Mouse (Mus musculus) C2C12 (cell line): Measurements from ENCODE around the gene Hoxa7. TPM values are rescaled to one million over a fixed set of nuclear protein-coding genes. Genes with fewer than 3 reads are reported as not detected.

Experiments used
- H3K27me3 ChIP-seq: one replicate; pipeline ENCODE4 v1.6.1; 2011; ENCODE audit not compliant: control insufficient read depth, insufficient read depth, insufficient read length
- H3K36me3 ChIP-seq: one replicate; pipeline ENCODE4 v1.6.1; 2011; ENCODE audit not compliant: control insufficient read depth, insufficient read depth
- H3K4me3 ChIP-seq: one replicate; pipeline ENCODE4 v1.5.1; 2011; ENCODE audit warnings: mild to moderate bottlenecking, control low read depth; ENCODE audit not compliant: poor library complexity, insufficient read depth, severe bottlenecking
- H3K79me2 ChIP-seq: one replicate; pipeline ENCODE4 v1.6.1; 2011; ENCODE audit not compliant: control insufficient read depth, insufficient read depth
- H3K79me3 ChIP-seq: one replicate; pipeline ENCODE4 v1.6.1; 2011; ENCODE audit warnings: low read depth, control low read depth
- H3ac ChIP-seq: one replicate; pipeline ENCODE3; 2011; ENCODE audit warnings: low read depth; ENCODE audit not compliant: control insufficient read depth, insufficient read length
- CEBPB ChIP-seq: IDR thresholded peaks from one replicate; pipeline ENCODE4 v1.6.1; 2011; ENCODE audit warnings: low read depth, mild to moderate bottlenecking, control low read depth, moderate library complexity
- CTCF ChIP-seq: IDR thresholded peaks from one replicate; pipeline ENCODE4 v1.5.1; 2011; ENCODE audit not compliant: control insufficient read depth, insufficient read depth, insufficient read length
- FOSL1 ChIP-seq: IDR thresholded peaks from one replicate; pipeline ENCODE4 v1.8.0; 2011; ENCODE audit warnings: mild to moderate bottlenecking, low read length; ENCODE audit not compliant: poor library complexity, insufficient read depth, severe bottlenecking
- MAX ChIP-seq: IDR thresholded peaks from one replicate; pipeline ENCODE4 v1.6.1; 2011; ENCODE audit warnings: mild to moderate bottlenecking, control low read depth
- MYOD1 ChIP-seq: IDR thresholded peaks from one replicate; pipeline ENCODE4 v1.6.1; 2011; ENCODE audit warnings: low read depth; ENCODE audit not compliant: control insufficient read depth, insufficient read length
- MYOG ChIP-seq: IDR thresholded peaks from one replicate; pipeline ENCODE4 v1.6.1; 2011; ENCODE audit not compliant: control insufficient read depth, insufficient read length; ENCODE audit errors: extremely low read depth
- USF1 ChIP-seq: IDR thresholded peaks from one replicate; pipeline ENCODE4 v1.6.1; 2011; ENCODE audit warnings: low read depth, mild to moderate bottlenecking, control low read depth, moderate library complexity
- polyA plus RNA-seq: library from polyadenylated mRNA; unstranded; fragments of >200 nt; fragmentation: generic; extraction: Trizol; gene quantifications from one replicate; pipeline ENCODE4 v1.2.1, GENCODE M21; 2012; ENCODE audit warnings: missing spikeins

The Hoxa7 gene
- polyA plus RNA-seq, 1 experiment: 7.5 TPM

DNA sequence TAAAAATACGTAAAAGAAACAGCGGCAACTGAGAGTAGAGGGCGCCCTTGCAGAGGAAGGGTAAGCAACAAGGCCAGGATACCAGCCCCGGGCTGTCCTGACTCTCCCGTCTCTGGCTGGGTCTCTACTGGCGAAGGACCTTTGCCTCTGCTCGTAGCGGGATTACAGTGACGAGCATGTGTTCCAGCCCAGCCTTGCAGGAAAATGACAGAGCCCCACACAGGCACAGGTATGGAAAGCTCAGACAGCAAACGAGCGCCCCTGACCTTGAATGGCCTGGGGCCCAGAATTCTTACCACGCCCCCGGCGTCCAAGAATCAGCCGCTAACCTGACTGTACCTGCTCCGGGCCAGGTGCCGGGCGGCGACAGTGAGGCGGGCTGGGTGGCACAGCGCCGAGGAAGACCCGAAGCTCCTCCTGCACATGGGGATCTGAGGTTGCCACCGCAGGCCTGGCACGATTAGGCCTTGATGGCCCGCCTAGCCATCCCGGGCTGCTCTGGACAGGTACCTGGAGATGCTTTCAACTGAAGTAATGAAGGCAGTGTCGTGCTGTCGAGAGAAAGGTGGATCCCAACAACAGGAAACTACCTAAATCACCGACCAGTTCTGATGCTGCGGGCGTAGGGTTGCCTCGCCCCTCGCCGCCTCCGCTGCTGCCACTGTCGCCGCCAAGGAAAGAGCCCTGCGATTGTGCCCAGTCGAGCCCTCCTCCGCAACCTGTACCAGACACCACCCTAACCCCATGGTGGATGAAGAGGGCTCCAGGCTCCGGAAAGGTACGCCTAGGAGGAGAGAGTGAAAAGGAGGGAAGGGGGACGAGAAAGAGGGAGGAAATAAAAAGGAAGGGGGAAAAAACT is 8.1 kb upstream of the Hoxa7 start:
- Histone ChIP-seq H3ac (peak overlapping the region; percentile 64), H3K79me2 (peaks cover 100% of the 10 kb centered on the region), H3K27me3 (no peaks in the 10 kb centered on the region), H3K4me3 (peak overlapping the region; percentile 36), H3K79me3 (peaks cover 83% of the 10 kb centered on the region), H3K36me3 (no peaks in the 10 kb centered on the region)
- TF ChIP-seq MYOD1: no peak
- no peak for TF ChIP-seq FOSL1
- no peak for TF ChIP-seq USF1
- no peak for TF ChIP-seq MYOG
- TF ChIP-seq CEBPB: no peak
- TF ChIP-seq MAX: no peak
- no peak for TF ChIP-seq CTCF

DNA sequence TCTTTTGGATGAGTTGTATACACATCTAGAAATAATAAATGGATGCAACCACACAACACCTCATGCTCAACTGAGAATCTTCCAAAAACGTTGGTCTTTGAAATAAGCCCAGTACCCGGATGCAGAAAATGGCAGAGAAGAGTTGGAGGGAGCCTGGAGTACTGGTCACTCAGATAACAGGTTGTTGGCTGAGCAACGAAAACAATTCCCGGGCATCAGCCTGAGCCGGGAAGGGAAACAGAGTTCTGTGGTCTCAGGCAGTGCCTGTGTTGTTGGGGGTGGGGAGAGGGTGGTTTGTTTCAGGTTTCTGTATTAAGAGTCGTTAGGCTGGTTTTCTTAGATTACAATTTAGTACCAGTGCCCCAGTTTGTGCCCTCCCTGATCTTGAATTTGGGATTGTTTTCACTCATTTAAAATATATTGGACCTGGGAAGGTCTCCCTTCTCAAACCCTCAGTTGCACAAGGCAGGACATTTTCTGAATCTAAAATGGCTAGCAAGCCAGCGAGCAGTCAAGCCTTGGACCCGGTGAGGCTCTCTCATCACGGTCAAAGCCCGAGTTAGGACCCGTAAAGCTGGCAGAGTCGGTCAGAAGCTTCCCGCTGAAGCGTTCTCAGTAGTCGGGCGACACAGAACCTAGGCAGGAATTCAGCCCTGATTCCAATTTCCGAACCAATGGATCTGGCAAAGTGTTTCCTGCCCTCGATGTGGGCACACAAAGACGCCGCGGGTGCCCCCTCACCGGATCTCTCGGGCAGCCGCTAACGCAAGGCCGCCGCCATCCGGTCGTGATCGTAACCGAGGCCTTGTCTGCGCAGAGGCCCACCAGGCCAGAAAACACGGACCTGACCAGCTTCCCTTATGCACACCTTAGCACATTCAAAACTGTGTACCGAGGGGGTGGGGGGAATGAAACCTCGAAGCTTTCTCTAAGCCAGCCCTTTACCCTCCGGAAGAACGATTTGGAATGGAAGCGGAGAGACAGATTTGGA is 7.1 kb upstream of the Hoxa7 start:
- H3K4me3 ChIP-seq: peak overlapping the region; percentile 36
- TF ChIP-seq MYOG (no peak), USF1 (no peak), FOSL1 (no peak), CTCF (no peak), MYOD1 (no peak), MAX (no peak), CEBPB (no peak)
- H3K79me2 ChIP-seq: peaks cover 100% of the 10 kb centered on the region
- H3K79me3 ChIP-seq: peaks cover 85% of the 10 kb centered on the region
- peak overlapping the region; percentile 77 for H3ac ChIP-seq
- no peaks in the 10 kb centered on the region for H3K27me3 ChIP-seq
- peaks cover 4% of the 10 kb centered on the region for H3K36me3 ChIP-seq

- H3K79me2 ChIP-seq: peaks cover 100% of the 10 kb centered on the region
- H3K36me3 ChIP-seq: peaks cover 11% of the 10 kb centered on the region
- H3K4me3 ChIP-seq: no peak overlapping the region
- H3K79me3 ChIP-seq: peaks cover 84% of the 10 kb centered on the region
- H3ac ChIP-seq: no peak overlapping the region
- TF ChIP-seq USF1: no peak
- no peak for TF ChIP-seq MYOG
- no peak for TF ChIP-seq MYOD1
- no peak for TF ChIP-seq FOSL1
- TF ChIP-seq CTCF: no peak
- no peak for TF ChIP-seq CEBPB
- TF ChIP-seq MAX: no peak
- no peaks in the 10 kb centered on the region for H3K27me3 ChIP-seq
Observed at GRCm38 (mm10) chr6:52227470-52228222, 6.0 kb upstream of the Hoxa7 start.

DNA sequence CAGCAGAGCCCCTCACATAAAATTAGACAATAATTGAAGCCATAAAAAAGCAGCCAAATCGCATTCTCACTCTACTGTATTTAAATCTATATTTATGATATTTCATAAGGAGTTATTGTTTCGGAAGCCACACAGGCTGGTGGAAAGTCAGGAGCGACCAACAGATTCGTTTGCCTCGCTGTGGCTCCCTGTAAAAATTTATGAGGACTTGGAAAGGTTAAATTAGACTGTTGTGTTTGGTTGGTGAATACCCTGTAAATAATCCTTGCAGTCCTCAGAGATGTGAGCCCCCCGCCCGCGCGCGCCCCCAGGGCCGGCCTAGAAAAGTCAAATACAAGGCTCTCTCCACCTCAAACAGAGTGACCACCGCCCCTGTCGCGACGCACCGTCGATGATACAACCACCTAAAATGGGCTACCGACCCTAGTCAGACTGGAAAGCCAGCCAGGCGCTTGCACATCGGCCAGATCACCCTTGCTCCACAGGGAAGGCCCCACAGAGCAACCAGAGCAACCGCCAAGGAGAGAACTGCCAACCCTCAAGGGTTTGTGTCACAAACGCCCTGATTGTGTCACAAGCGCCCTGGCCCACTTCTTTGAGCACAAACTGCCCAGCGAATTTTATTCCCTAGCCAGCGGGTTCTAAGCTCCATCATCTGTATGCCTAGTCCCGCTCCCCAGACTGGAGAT is 5.1 kb upstream of the Hoxa7 start:
- H3K79me2 ChIP-seq: peaks cover 98% of the 10 kb centered on the region
- peak overlapping the region; percentile 76 for H3K4me3 ChIP-seq
- H3ac ChIP-seq: peak overlapping the region; percentile 44
- no peaks in the 10 kb centered on the region for H3K27me3 ChIP-seq
- H3K79me3 ChIP-seq: peaks cover 75% of the 10 kb centered on the region
- TF ChIP-seq MAX (no peak), MYOG (no peak), USF1 (no peak), CEBPB (no peak), FOSL1 (no peak)
- peaks cover 11% of the 10 kb centered on the region for H3K36me3 ChIP-seq
